Mouse (Mus musculus): ENCODE measurements around the gene Gm10097. TPM values are rescaled to one million over a fixed set of nuclear protein-coding genes. Genes with fewer than 3 reads are reported as not detected.

The Gm10097 gene
- polyA plus RNA-seq, 1 experiment from 2014 or later, result 0.07 TPM

- Histone ChIP-seq H3K4me3 (no peak overlapping the region), H3K4me1 (peaks cover 11% of the 10 kb centered on the region), H3K9me3 (no peaks in the 10 kb centered on the region), H3K36me3 (replicated peaks) (no peaks in the 10 kb centered on the region), H3K27me3 (ENCODE audit: poor library complexity, severe bottlenecking) (no peaks in the 10 kb centered on the region), H3K27ac (no peak overlapping the region)
- 95% methylated on average over 15 of the region's 15 CpGs for WGBS
- DNase-seq (ENCODE audit: extremely low spot score, low spot score), result no peak
Observed at GRCm38 (mm10) chr10:5057661-5058060, 11.3 kb upstream of the Gm10097 start.

GRCm38 (mm10) chr10:5058876-5059275, 10.1 kb upstream of the Gm10097 start:
- Histone ChIP-seq H3K4me1 (peaks cover 11% of the 10 kb centered on the region), H3K4me3 (no peak overlapping the region), H3K27me3 (ENCODE audit: poor library complexity, severe bottlenecking) (no peaks in the 10 kb centered on the region), H3K9me3 (no peaks in the 10 kb centered on the region), H3K36me3 (replicated peaks) (no peaks in the 10 kb centered on the region), H3K27ac (no peak overlapping the region)
- 88% methylated on average over 2 of the region's 2 CpGs for WGBS
- no peak for DNase-seq (ENCODE audit: extremely low spot score, low spot score)

- Histone ChIP-seq H3K4me1 (peaks cover 11% of the 10 kb centered on the region), H3K9me3 (no peaks in the 10 kb centered on the region), H3K36me3 (replicated peaks) (no peaks in the 10 kb centered on the region), H3K4me3 (no peak overlapping the region), H3K27ac (no peak overlapping the region), H3K27me3 (ENCODE audit: poor library complexity, severe bottlenecking) (no peaks in the 10 kb centered on the region)
- no peak for DNase-seq (ENCODE audit: extremely low spot score, low spot score)
- WGBS, result 88% methylated on average over 2 of the region's 2 CpGs
Observed at GRCm38 (mm10) chr10:5059983-5060382, 9.0 kb upstream of the Gm10097 start.

DNA sequence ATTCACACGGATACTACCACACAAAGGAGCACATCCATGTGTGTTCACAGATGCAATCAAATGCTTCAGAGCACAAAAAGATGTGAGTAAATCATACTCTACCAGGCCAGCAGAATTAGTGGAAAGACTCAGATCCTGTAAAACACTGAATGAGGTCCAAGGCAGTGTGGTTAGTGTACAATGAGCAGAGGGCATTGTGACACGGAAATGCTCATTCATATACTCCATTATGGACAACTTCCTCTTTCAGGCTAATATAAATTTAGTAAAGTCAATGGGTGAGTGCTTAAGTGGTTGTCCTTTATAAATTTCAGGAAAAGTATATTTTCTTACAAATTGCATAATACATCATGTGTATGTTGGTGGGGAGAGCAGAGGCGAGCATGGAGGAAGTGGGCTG, 1.9 kb upstream of the Gm10097 start:
- Histone ChIP-seq H3K27me3 (ENCODE audit: poor library complexity, severe bottlenecking) (no peaks in the 10 kb centered on the region), H3K36me3 (replicated peaks) (no peaks in the 10 kb centered on the region), H3K4me3 (no peak overlapping the region), H3K4me1 (no peaks in the 10 kb centered on the region), H3K27ac (no peak overlapping the region), H3K9me3 (no peaks in the 10 kb centered on the region)
- DNase-seq (ENCODE audit: extremely low spot score, low spot score), result no peak
- WGBS, result 92% methylated on average over 3 of the region's 3 CpGs

GRCm38 (mm10) chr10:5070168-5070940, 1.4 kb downstream of the Gm10097 start:
- 93% methylated on average over 11 of the region's 11 CpGs for WGBS

DNA sequence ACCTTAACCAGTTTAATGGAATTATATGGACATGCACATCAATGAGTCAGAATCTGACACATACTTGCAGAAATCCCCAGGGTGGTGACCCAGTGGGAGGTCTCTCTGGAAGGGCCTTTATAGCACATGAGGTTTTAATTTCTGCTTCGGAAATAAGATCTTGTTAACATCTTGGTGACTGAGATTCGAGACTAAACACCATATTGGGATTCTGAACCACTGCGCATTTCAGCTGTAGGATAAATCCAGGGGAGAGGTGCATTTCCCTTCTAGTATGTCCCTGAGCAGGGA, 1.9 kb downstream of the Gm10097 start:
- H3K36me3 ChIP-seq (replicated peaks), result no peaks in the 10 kb centered on the region
- no peaks in the 10 kb centered on the region for H3K9me3 ChIP-seq
- 76% methylated on average over 3 of the region's 3 CpGs for WGBS
- H3K4me3 ChIP-seq, result no peak overlapping the region
- no peak for DNase-seq (ENCODE audit: extremely low spot score, low spot score)
- H3K27ac ChIP-seq, result no peak overlapping the region
- H3K4me1 ChIP-seq, result no peaks in the 10 kb centered on the region
- no peaks in the 10 kb centered on the region for H3K27me3 ChIP-seq (ENCODE audit: poor library complexity, severe bottlenecking)

More at GRCm38 (mm10) chr10:5070168-5070940, 1.4 kb downstream of the Gm10097 start:
- no peak for DNase-seq (ENCODE audit: extremely low spot score, low spot score)
- H3K4me1 ChIP-seq, result no peaks in the 10 kb centered on the region
- H3K27ac ChIP-seq, result no peak overlapping the region
- H3K27me3 ChIP-seq (ENCODE audit: poor library complexity, severe bottlenecking), result no peaks in the 10 kb centered on the region
- H3K9me3 ChIP-seq, result no peaks in the 10 kb centered on the region
- H3K4me3 ChIP-seq, result no peak overlapping the region
- H3K36me3 ChIP-seq (replicated peaks), result no peaks in the 10 kb centered on the region

- no peak for DNase-seq (ENCODE audit: extremely low spot score, low spot score)
- H3K27me3 ChIP-seq (ENCODE audit: poor library complexity, severe bottlenecking), result no peaks in the 10 kb centered on the region
- H3K4me1 ChIP-seq, result no peaks in the 10 kb centered on the region
- H3K4me3 ChIP-seq, result no peak overlapping the region
- no peaks in the 10 kb centered on the region for H3K36me3 ChIP-seq (replicated peaks)
- no peaks in the 10 kb centered on the region for H3K9me3 ChIP-seq
- H3K27ac ChIP-seq, result no peak overlapping the region
- 85% methylated on average over 8 of the region's 8 CpGs for WGBS
Observed at GRCm38 (mm10) chr10:5072054-5072453, 3.1 kb downstream of the Gm10097 start.

GRCm38 (mm10) chr10:5075724-5076123, 6.7 kb downstream of the Gm10097 start:
- WGBS, result 93% methylated on average over 7 of the region's 7 CpGs
- no peak for DNase-seq (ENCODE audit: extremely low spot score, low spot score)

DNA sequence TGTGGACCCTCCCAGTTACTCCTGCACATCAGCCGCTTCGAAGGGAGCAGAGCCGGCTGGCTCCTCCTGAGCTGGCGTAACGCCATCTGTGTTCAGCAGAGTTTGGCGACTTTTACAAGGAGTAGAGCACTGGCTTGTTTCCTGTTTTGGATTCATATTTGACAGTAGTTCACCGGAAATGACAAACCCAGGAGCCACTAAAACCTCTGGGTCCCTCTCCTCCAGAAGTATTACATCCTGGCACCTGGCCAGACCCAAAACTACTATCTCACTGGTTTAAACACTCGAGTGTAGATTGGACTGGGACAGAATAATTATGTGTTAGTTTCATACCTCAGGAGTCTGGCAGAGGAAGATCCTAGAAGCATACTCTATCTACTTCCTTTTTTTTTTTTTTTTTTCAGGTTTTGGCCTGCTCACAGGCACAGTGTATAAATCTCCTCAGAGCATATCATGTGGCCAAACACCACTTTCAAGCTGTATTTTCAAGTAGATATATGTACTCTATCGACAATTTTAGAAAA, 11.0 kb downstream of the Gm10097 start:
- Histone ChIP-seq H3K4me3 (no peak overlapping the region), H3K36me3 (replicated peaks) (no peaks in the 10 kb centered on the region), H3K9me3 (no peaks in the 10 kb centered on the region), H3K27ac (no peak overlapping the region), H3K4me1 (no peaks in the 10 kb centered on the region), H3K27me3 (ENCODE audit: poor library complexity, severe bottlenecking) (no peaks in the 10 kb centered on the region)
- DNase-seq (ENCODE audit: extremely low spot score, low spot score), result no peak
- WGBS, result 90% methylated on average over 9 of the region's 9 CpGs

More at GRCm38 (mm10) chr10:5075724-5076123, 6.7 kb downstream of the Gm10097 start:
- Histone ChIP-seq H3K4me1 (no peaks in the 10 kb centered on the region), H3K27me3 (ENCODE audit: poor library complexity, severe bottlenecking) (no peaks in the 10 kb centered on the region), H3K4me3 (no peak overlapping the region), H3K9me3 (no peaks in the 10 kb centered on the region), H3K36me3 (replicated peaks) (no peaks in the 10 kb centered on the region), H3K27ac (no peak overlapping the region)

- H3K36me3 ChIP-seq (replicated peaks), result no peaks in the 10 kb centered on the region
- 88% methylated on average over 6 of the region's 6 CpGs for WGBS
- DNase-seq (ENCODE audit: extremely low spot score, low spot score), result no peak
- H3K9me3 ChIP-seq, result no peaks in the 10 kb centered on the region
- no peak overlapping the region for H3K27ac ChIP-seq
- no peaks in the 10 kb centered on the region for H3K27me3 ChIP-seq (ENCODE audit: poor library complexity, severe bottlenecking)
- no peak overlapping the region for H3K4me3 ChIP-seq
- no peaks in the 10 kb centered on the region for H3K4me1 ChIP-seq
Observed at GRCm38 (mm10) chr10:5083716-5084115, 14.7 kb downstream of the Gm10097 start.

DNA sequence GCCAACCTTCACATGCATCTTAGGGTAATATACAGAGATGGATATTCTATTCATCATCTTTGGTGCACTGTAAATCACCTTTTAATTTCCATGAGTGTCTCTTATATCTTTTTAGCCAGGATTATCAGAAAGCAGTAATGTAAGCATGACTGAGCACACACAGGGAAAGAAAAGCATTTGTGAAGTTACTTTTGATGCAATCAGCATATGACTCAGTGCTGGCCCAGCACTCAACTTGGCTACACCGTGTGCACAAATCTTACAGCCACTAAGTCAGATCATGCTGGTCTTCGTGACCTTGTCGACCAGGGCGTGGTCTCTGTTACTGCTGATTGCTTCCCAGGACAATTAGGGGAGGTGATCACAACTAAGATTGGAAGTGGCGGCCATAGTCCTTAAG, 16.8 kb downstream of the Gm10097 start:
- 86% methylated on average over 5 of the region's 5 CpGs for WGBS
- H3K27ac ChIP-seq, result no peak overlapping the region
- H3K9me3 ChIP-seq, result no peaks in the 10 kb centered on the region
- H3K36me3 ChIP-seq (replicated peaks), result no peaks in the 10 kb centered on the region
- no peak for DNase-seq (ENCODE audit: extremely low spot score, low spot score)
- H3K27me3 ChIP-seq (ENCODE audit: poor library complexity, severe bottlenecking), result no peaks in the 10 kb centered on the region
- H3K4me3 ChIP-seq, result no peak overlapping the region
- no peaks in the 10 kb centered on the region for H3K4me1 ChIP-seq

DNA sequence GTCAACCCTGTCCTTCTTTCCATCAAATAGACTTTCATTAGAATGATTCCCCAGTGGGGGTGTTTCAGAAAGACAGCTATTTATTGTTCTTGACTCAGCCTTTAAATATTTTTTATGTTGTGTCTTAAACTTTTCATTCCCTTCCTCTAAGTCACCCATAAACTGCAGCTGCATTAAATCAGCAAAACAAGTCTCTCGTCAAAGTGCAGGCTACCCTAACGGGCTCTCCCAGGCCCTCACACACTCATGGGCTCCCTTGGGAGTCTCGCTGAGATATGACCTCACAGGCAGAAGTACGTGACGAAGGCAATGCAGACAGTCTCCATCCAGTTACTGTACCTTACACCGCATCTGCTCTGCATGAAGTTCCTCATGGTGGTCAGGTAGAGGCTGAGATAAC, 17.3 kb downstream of the Gm10097 start:
- no peaks in the 10 kb centered on the region for H3K27me3 ChIP-seq (ENCODE audit: poor library complexity, severe bottlenecking)
- 88% methylated on average over 6 of the region's 6 CpGs for WGBS
- no peak overlapping the region for H3K27ac ChIP-seq
- no peak for DNase-seq (ENCODE audit: extremely low spot score, low spot score)
- no peak overlapping the region for H3K4me3 ChIP-seq
- H3K4me1 ChIP-seq, result no peaks in the 10 kb centered on the region
- no peaks in the 10 kb centered on the region for H3K36me3 ChIP-seq (replicated peaks)
- H3K9me3 ChIP-seq, result no peaks in the 10 kb centered on the region

GRCm38 (mm10) chr10:5087336-5087735, 18.3 kb downstream of the Gm10097 start:
- WGBS, result 90% methylated on average over 7 of the region's 7 CpGs
- Histone ChIP-seq H3K9me3 (no peaks in the 10 kb centered on the region), H3K4me3 (no peak overlapping the region), H3K27me3 (ENCODE audit: poor library complexity, severe bottlenecking) (no peaks in the 10 kb centered on the region), H3K36me3 (replicated peaks) (no peaks in the 10 kb centered on the region), H3K4me1 (no peaks in the 10 kb centered on the region), H3K27ac (no peak overlapping the region)
- no peak for DNase-seq (ENCODE audit: extremely low spot score, low spot score)

Measured in forebrain, embryonic 10.5 days (tissue).